Mouse (Mus musculus) intestine, embryonic 14.5 days (tissue): Measurements from ENCODE around the gene Ptbp1. TPM values are rescaled to one million over a fixed set of nuclear protein-coding genes. Genes with fewer than 3 reads are reported as not detected.

Source experiments
- ATAC-seq: fragments of 200-750 bp; cut with Nextera tagmentation; replicated peaks from 2 replicates; pipeline ENCODE4 v1.8.0; 2017; ENCODE audit warnings: low read depth, moderate number of reproducible peaks, moderate TSS enrichment, moderate library complexity; ENCODE audit not compliant: low FRiP score, low TSS enrichment
- DNase-seq: peaks from one replicate; pipeline ENCODE4 v3.0.0-alpha.2; 2018; ENCODE audit warnings: low spot score
- H3K27ac ChIP-seq: fragments of 300-500 bp; sonication (generic); 2 replicates; pipeline ENCODE4 v1.5.1; 2014; ENCODE audit warnings: low read depth, mild to moderate bottlenecking, control low read depth
- H3K27me3 ChIP-seq: fragments of 300-500 bp; sonication (generic); replicated peaks from 2 replicates; pipeline ENCODE4 v1.6.1; 2014; ENCODE audit warnings: low read length, control low read depth; ENCODE audit not compliant: control insufficient read depth, insufficient read depth
- H3K36me3 ChIP-seq: fragments of 300-500 bp; sonication (generic); 2 replicates; pipeline ENCODE4 v1.6.1; 2014; ENCODE audit warnings: low read length, control low read depth; ENCODE audit not compliant: control insufficient read depth, insufficient read depth
- H3K4me1 ChIP-seq: fragments of 300-500 bp; sonication (generic); replicated peaks from 2 replicates; pipeline ENCODE4 v1.6.1; 2014; ENCODE audit warnings: low read length, control low read depth, mixed read lengths; ENCODE audit not compliant: control insufficient read depth, insufficient read depth
- H3K4me2 ChIP-seq: fragments of 300-500 bp; sonication (generic); 2 replicates; pipeline ENCODE4 v1.6.1; 2014; ENCODE audit warnings: low read length
- H3K4me3 ChIP-seq: fragments of 300-500 bp; sonication (generic); 2 replicates; pipeline ENCODE4 v1.5.1; 2014; ENCODE audit warnings: low read depth, low read length, control low read depth, mixed read lengths
- H3K9ac ChIP-seq: fragments of 300-500 bp; sonication (generic); 2 replicates; pipeline ENCODE4 v1.6.1; 2014; ENCODE audit warnings: mild to moderate bottlenecking, low read length
- H3K9me3 ChIP-seq: fragments of 300-500 bp; sonication (generic); 2 replicates; pipeline ENCODE4 v1.6.1; 2016; ENCODE audit warnings: low read length, control low read depth; ENCODE audit not compliant: control insufficient read depth
- WGBS: fragments of 180-500 bp; shearing (Covaris S2); extraction: QIAGEN DNeasy Blood & Tissue Kit; methylation state at CpG from one replicate; pipeline ENCODE4 v1.1.7; 2014; 5-methylcytosine and 5-hydroxymethylcytosine counted together
- polyA plus RNA-seq: library from polyadenylated mRNA; unstranded; fragments of >200 nt; fragmentation: Nextera tagmentation; extraction: Ambion mirVana; gene quantifications from 2 replicates; pipeline ENCODE4 v1.2.1, GENCODE M21; 2014

Gene Ptbp1
- polyA plus RNA-seq, 1 experiment from 2014 or later: 291 TPM

GRCm38 (mm10) chr10:79840091-79840490, 14.1 kb upstream of the Ptbp1 start:
- Histone ChIP-seq H3K36me3 (no peaks in the 10 kb centered on the region), H3K9me3 (no peaks in the 10 kb centered on the region; the same call in 1 of the 2 replicates), H3K4me1 (peaks cover 20% of the 10 kb centered on the region), H3K27ac (peak overlapping the region; percentile 67), H3K27me3 (no peaks in the 10 kb centered on the region), H3K4me2 (no peak overlapping the region), H3K9ac (no peak overlapping the region), H3K4me3 (no peak overlapping the region; the same call in 1 of the 2 replicates)
- DNase-seq (no peak), ATAC-seq (no peak)
- 90% methylated on average over 3 of the region's 3 CpGs for WGBS

DNA sequence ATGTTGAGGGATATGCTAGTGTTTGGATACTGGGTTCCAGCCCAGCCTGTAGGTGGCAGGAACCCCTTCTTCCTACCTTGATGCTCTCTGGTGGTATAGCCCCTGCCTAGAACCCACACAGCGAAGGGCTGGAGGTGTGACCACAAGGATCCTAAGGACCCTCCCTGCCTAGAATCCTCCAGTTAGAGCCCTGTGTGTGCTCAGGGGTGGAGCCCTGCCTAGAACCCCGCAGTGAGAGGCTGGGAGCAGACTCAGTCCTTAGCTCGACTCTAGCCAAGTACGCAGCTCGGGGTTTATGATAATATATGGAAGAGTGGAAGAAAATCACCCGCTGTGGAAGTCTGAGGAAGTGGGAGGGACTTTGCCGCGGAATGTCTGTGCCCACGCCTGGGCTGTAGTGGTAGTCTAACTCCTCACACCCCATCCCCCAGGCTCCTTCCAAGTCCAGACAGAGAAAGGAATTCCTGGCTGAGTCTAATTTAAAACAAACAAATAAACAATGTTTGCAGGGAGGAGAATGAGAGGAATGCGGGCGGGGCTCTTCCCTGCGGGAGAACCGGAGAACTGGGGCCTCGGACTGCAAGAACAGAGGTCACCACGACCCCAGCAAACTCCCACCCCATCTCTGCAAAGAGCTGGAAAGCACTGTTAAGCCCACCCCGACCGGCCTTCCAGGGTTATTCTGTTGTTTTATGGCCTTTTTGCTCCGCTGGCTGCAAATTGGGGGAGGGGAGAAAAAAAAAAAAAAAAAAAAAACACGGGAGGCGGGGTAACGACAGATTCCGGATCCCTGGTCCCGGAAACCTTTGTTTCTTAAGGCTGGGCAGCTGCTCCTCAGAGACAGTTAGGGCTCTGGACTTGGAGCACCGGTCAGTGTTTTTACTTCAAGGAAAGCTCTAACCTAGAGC, 13.3 kb upstream of the Ptbp1 start:
- Histone ChIP-seq H3K4me1 (peaks cover 20% of the 10 kb centered on the region), H3K4me3 (peak overlapping the region; percentile 29), H3K9me3 (no peaks in the 10 kb centered on the region; the same call in 1 of the 2 replicates), H3K4me2 (peak overlapping the region; percentile 58), H3K9ac (peak overlapping the region; percentile 37), H3K27ac (peak overlapping the region; percentile 67), H3K36me3 (no peaks in the 10 kb centered on the region), H3K27me3 (no peaks in the 10 kb centered on the region)
- DNase-seq: peak; percentile 82
- under 1% methylated on average over 23 of the region's 24 CpGs for WGBS
- peak; percentile 74 for ATAC-seq

GRCm38 (mm10) chr10:79842322-79842721, 11.9 kb upstream of the Ptbp1 start:
- no peaks in the 10 kb centered on the region for H3K36me3 ChIP-seq
- peaks cover 20% of the 10 kb centered on the region for H3K4me1 ChIP-seq
- H3K9ac ChIP-seq: no peak overlapping the region
- peak overlapping the region; percentile 7; the same call in 1 of the 2 replicates for H3K27ac ChIP-seq
- H3K27me3 ChIP-seq: no peaks in the 10 kb centered on the region
- H3K4me2 ChIP-seq: no peak overlapping the region
- no peak for ATAC-seq
- H3K9me3 ChIP-seq: no peaks in the 10 kb centered on the region
- WGBS: 64% methylated on average over 3 of the region's 3 CpGs
- no peak overlapping the region for H3K4me3 ChIP-seq
- DNase-seq: no peak

- no peaks in the 10 kb centered on the region for H3K9me3 ChIP-seq
- peaks cover 20% of the 10 kb centered on the region for H3K4me1 ChIP-seq
- 55% methylated on average over 6 of the region's 6 CpGs for WGBS
- H3K4me3 ChIP-seq: no peak overlapping the region
- DNase-seq (no peak), ATAC-seq (0 out of 2 replicates have a peak, but pooled peaks have one; percentile 35)
- H3K4me2 ChIP-seq: no peak overlapping the region
- H3K36me3 ChIP-seq: no peaks in the 10 kb centered on the region
- H3K9ac ChIP-seq: no peak overlapping the region
- H3K27ac ChIP-seq: peak overlapping the region; percentile 27; the same call in 1 of the 2 replicates
- H3K27me3 ChIP-seq: no peaks in the 10 kb centered on the region
Observed at GRCm38 (mm10) chr10:79843476-79843875, 10.8 kb upstream of the Ptbp1 start.

- Histone ChIP-seq H3K9me3 (no peaks in the 10 kb centered on the region), H3K4me1 (peaks cover 19% of the 10 kb centered on the region), H3K4me3 (no peak overlapping the region), H3K27me3 (no peaks in the 10 kb centered on the region), H3K4me2 (no peak overlapping the region), H3K27ac (no peak overlapping the region), H3K36me3 (no peaks in the 10 kb centered on the region), H3K9ac (no peak overlapping the region)
- DNase-seq (no peak), ATAC-seq (no peak)
- WGBS: 51% methylated on average over 5 of the region's 5 CpGs
Observed at GRCm38 (mm10) chr10:79846553-79846952, 7.7 kb upstream of the Ptbp1 start.

- Histone ChIP-seq H3K9ac (no peak overlapping the region), H3K27me3 (no peaks in the 10 kb centered on the region), H3K27ac (no peak overlapping the region; the same call in 1 of the 2 replicates), H3K4me3 (no peak overlapping the region), H3K4me2 (no peak overlapping the region), H3K9me3 (no peaks in the 10 kb centered on the region), H3K36me3 (no peaks in the 10 kb centered on the region), H3K4me1 (peaks cover 20% of the 10 kb centered on the region)
- WGBS: 85% methylated on average over 8 of the region's 8 CpGs
- DNase-seq (no peak), ATAC-seq (no peak)
Observed at GRCm38 (mm10) chr10:79849941-79850628, 4.1 kb upstream of the Ptbp1 start.

DNA sequence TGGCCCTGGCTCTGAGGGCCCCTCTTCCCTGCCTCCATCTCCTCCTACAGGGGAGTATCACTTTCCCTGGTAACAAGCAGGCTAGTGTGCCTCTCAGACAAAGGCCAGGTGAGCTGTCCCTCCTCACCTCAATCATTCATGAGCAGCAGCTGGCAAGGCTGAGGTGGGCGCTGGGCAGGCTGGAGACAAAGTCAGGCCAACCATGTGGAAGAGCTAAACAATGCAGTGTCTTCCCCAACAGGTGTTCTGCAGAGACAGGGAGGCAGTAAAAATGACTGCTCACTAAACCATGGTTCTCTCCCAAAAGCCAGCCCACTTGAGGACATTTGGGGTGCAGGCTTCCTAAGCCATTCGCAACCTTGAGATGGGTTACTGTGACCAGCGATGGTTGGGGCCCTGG, 2.6 kb upstream of the Ptbp1 start:
- H3K4me3 ChIP-seq: no peak overlapping the region
- H3K9ac ChIP-seq: peak overlapping the region; percentile 86
- no peaks in the 10 kb centered on the region for H3K9me3 ChIP-seq
- WGBS: 58% methylated on average over 3 of the region's 3 CpGs
- ATAC-seq (no peak), DNase-seq (no peak)
- peaks cover 24% of the 10 kb centered on the region for H3K4me1 ChIP-seq
- peak overlapping the region; percentile 100 for H3K27ac ChIP-seq
- no peaks in the 10 kb centered on the region for H3K27me3 ChIP-seq
- peaks cover 2% of the 10 kb centered on the region for H3K36me3 ChIP-seq
- peak overlapping the region; percentile 98; the same call in 1 of the 2 replicates for H3K4me2 ChIP-seq

DNA sequence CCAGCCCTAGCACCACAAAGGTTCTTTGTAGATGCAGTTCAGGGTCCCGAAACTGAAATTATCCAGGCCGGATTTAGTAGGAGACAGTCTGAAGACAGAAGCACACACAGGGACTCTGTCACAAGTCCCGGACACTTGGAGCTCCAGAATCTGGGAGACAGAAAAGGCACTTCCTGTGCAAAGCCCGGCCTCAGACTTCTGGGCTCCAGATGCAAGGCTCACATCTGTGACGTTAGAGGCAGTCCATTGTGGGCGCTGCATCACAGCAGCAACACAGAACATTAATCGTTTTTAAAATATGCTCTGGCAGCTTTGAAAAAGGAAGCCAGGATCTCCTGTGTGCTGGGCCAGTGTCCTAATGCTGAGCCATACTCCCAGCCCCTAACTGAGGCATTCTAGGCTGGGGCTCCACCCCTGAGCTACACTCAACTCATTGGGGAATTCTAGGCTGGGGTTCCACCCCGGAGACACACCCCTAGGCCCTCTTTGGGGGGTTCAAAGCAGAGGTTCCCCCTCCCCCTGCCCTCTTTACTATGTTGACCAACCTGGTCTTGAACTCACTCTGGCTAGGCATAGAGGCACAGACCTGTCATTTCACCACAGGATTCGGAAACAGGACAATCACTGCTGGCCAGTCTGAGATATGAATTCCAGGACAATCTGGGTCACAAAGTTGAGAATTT, 2.0 kb upstream of the Ptbp1 start:
- H3K36me3 ChIP-seq: peaks cover 8% of the 10 kb centered on the region
- no peaks in the 10 kb centered on the region for H3K9me3 ChIP-seq
- no peaks in the 10 kb centered on the region for H3K27me3 ChIP-seq
- H3K27ac ChIP-seq: peak overlapping the region; percentile 100
- DNase-seq (no peak), ATAC-seq (no peak)
- H3K4me3 ChIP-seq: peak overlapping the region; percentile 98
- H3K9ac ChIP-seq: peak overlapping the region; percentile 86
- peaks cover 30% of the 10 kb centered on the region for H3K4me1 ChIP-seq
- WGBS: 38% methylated on average over 9 of the region's 9 CpGs
- H3K4me2 ChIP-seq: peak overlapping the region; percentile 98
